Mouse (Mus musculus): ENCODE measurements around the gene Trappc6b. TPM values are rescaled to one million over a fixed set of nuclear protein-coding genes. Genes with fewer than 3 reads are reported as not detected.

Gene Trappc6b
- polyA plus RNA-seq (2015; fragmentation: Nextera tagmentation; extraction: Ambion mirVana), result 89.1 and 95.8 TPM in 2 replicates

DNA sequence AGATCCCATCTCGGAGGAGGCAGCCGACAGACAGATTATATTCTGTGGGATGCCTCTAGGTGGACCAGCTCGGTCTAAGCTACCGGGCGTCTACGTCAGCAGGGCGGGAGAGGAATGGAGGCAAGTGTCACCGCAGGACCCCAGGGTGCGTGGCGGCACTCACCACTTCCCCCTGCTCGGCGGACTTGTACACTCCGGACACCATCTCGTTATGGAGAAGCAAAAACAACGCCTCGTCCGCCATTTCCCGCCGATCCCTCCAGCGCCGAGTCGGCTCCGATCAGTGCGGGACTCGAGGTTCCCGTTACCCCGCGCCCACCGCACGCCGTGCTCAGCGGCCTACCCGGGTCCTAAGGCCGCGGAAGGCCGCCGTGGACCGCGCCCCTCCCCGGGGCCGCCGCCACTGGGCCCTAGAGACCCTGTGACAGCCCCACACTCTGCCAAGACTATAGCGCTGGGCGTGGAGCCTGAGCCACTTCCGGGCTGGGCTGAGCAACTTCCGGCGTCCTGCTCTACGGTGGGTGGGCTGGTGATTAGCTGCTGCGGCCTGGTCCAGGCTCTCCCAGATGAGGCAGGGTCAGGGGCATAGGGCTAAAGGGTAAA, at the start of gene Trappc6b:
Gene Trappc6b (minus strand): TSS at position 480 of the 603 bp plus-strand sequence.
- H3K9ac ChIP-seq, result peak within 1 kb of the TSS; percentile 90
- under 1% methylated on average over 49 of the region's 49 CpGs for WGBS
- peaks cover 15% of the 10 kb centered on the region for H3K4me1 ChIP-seq
- peak within 1 kb of the TSS; percentile 94 for H3K27ac ChIP-seq
- H3K36me3 ChIP-seq, result peaks cover 25% of the 10 kb centered on the region
- peak; percentile 91 for ATAC-seq (ENCODE audit: insufficient number of reproducible peaks, insufficient read depth, low FRiP score, low TSS enrichment, low read depth)
- peak within 1 kb of the TSS; percentile 77 for H3K4me2 ChIP-seq
- no peaks in the 10 kb centered on the region for H3K27me3 ChIP-seq
- no peaks in the 10 kb centered on the region for H3K9me3 ChIP-seq
- peak within 1 kb of the TSS; percentile 74 for H3K4me3 ChIP-seq

- 89% methylated on average over 4 of the region's 4 CpGs for WGBS
- Histone ChIP-seq H3K36me3 (no peaks in the 10 kb centered on the region), H3K4me3 (no peak overlapping the region), H3K27me3 (no peaks in the 10 kb centered on the region), H3K4me1 (no peaks in the 10 kb centered on the region), H3K4me2 (no peak overlapping the region), H3K27ac (no peak overlapping the region), H3K9ac (no peak overlapping the region), H3K9me3 (no peaks in the 10 kb centered on the region)
- no peak for ATAC-seq (ENCODE audit: insufficient number of reproducible peaks, insufficient read depth, low FRiP score, low TSS enrichment, low read depth)
These were observed 46.7 kb upstream of the Trappc6b start for GRCm38 (mm10) chr12:59107926-59108325.

GRCm38 (mm10) chr12:59106491-59106890, 45.2 kb upstream of the Trappc6b start:
- Histone ChIP-seq H3K9me3 (no peaks in the 10 kb centered on the region), H3K27ac (no peak overlapping the region), H3K4me3 (no peak overlapping the region), H3K4me2 (no peak overlapping the region), H3K27me3 (no peaks in the 10 kb centered on the region), H3K4me1 (no peaks in the 10 kb centered on the region), H3K36me3 (no peaks in the 10 kb centered on the region), H3K9ac (no peak overlapping the region)
- WGBS, result 85% methylated on average over 5 of the region's 5 CpGs
- no peak for ATAC-seq (ENCODE audit: insufficient number of reproducible peaks, insufficient read depth, low FRiP score, low TSS enrichment, low read depth)

- Histone ChIP-seq H3K27ac (no peak overlapping the region), H3K4me2 (no peak overlapping the region), H3K4me1 (no peaks in the 10 kb centered on the region), H3K9ac (no peak overlapping the region), H3K4me3 (no peak overlapping the region), H3K27me3 (no peaks in the 10 kb centered on the region), H3K9me3 (no peaks in the 10 kb centered on the region), H3K36me3 (no peaks in the 10 kb centered on the region)
- WGBS, result 81% methylated on average over 6 of the region's 6 CpGs
- ATAC-seq (ENCODE audit: insufficient number of reproducible peaks, insufficient read depth, low FRiP score, low TSS enrichment, low read depth), result no peak
These were observed 44.6 kb upstream of the Trappc6b start for GRCm38 (mm10) chr12:59105914-59106313.

DNA sequence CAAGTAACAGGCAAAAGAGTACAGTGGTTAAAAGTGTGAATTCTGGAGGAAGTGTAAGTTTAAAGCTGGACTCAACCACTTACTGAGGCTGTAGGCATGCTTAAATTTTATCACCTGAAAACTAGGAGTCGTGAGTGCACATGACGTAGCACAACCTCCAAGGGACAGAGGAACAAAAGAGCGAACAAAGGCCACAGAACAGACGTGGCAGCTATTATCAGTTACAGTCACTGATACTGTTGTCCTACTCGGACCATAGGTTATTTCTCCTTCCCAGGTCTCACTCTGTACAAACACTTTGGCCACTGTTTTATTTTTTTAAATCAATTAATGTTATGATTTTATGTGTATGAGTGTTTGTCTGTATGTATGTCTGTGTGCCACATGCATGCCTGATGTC, 43.5 kb upstream of the Trappc6b start:
- Histone ChIP-seq H3K4me2 (no peak overlapping the region), H3K9me3 (no peaks in the 10 kb centered on the region), H3K9ac (no peak overlapping the region), H3K27me3 (no peaks in the 10 kb centered on the region), H3K4me1 (no peaks in the 10 kb centered on the region), H3K27ac (no peak overlapping the region), H3K4me3 (no peak overlapping the region), H3K36me3 (no peaks in the 10 kb centered on the region)
- WGBS, result 78% methylated on average over 5 of the region's 5 CpGs
- no peak for ATAC-seq (ENCODE audit: insufficient number of reproducible peaks, insufficient read depth, low FRiP score, low TSS enrichment, low read depth)

GRCm38 (mm10) chr12:59095104-59096025, 34.1 kb upstream of the Trappc6b start, which contains the start of gene Mia2:
Mia2 (plus strand) TSS chr12:59095799.
- WGBS, result 81% methylated on average over 19 of the region's 19 CpGs

DNA sequence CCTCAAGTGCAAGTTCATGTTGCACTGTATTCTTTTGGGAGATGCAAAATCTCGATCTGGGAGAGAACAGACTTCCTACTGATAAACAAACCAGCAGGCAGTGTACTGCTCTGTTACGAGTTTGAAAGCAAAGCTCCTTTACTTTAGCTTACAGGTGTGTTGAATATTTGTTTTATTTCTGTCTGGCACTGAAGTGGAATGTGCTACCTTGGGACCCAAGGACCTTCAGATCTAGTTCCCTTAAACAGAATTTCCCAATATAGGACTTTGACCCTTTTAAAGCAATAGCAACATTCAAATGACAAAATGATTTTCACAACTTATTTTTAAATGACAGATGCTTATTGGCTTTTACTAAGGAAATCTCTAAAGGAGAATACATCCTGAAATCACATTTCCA, 32.3 kb upstream of the Trappc6b start:
- no peak overlapping the region for H3K4me2 ChIP-seq
- H3K27me3 ChIP-seq, result no peaks in the 10 kb centered on the region
- 48% methylated on average over 2 of the region's 2 CpGs for WGBS
- no peak for ATAC-seq (ENCODE audit: insufficient number of reproducible peaks, insufficient read depth, low FRiP score, low TSS enrichment, low read depth)
- no peaks in the 10 kb centered on the region for H3K36me3 ChIP-seq
- H3K4me1 ChIP-seq, result no peaks in the 10 kb centered on the region
- H3K9ac ChIP-seq, result no peak overlapping the region
- no peak overlapping the region for H3K27ac ChIP-seq
- no peaks in the 10 kb centered on the region for H3K9me3 ChIP-seq
- H3K4me3 ChIP-seq, result no peak overlapping the region

More at GRCm38 (mm10) chr12:59095104-59096025, 34.1 kb upstream of the Trappc6b start, which contains the start of gene Mia2:
- Histone ChIP-seq H3K9ac (no peak within 1 kb of the TSS), H3K4me3 (no peak within 1 kb of the TSS), H3K4me2 (no peak within 1 kb of the TSS), H3K4me1 (no peaks in the 10 kb centered on the region), H3K9me3 (no peaks in the 10 kb centered on the region), H3K27ac (no peak within 1 kb of the TSS), H3K36me3 (no peaks in the 10 kb centered on the region), H3K27me3 (no peaks in the 10 kb centered on the region)
- ATAC-seq (ENCODE audit: insufficient number of reproducible peaks, insufficient read depth, low FRiP score, low TSS enrichment, low read depth), result no peak

GRCm38 (mm10) chr12:59086171-59086570, 24.9 kb upstream of the Trappc6b start:
- no peak overlapping the region for H3K4me3 ChIP-seq
- H3K9ac ChIP-seq, result no peak overlapping the region
- H3K4me1 ChIP-seq, result no peaks in the 10 kb centered on the region
- ATAC-seq (ENCODE audit: insufficient number of reproducible peaks, insufficient read depth, low FRiP score, low TSS enrichment, low read depth), result no peak
- H3K4me2 ChIP-seq, result no peak overlapping the region
- no peaks in the 10 kb centered on the region for H3K9me3 ChIP-seq
- H3K27me3 ChIP-seq, result no peaks in the 10 kb centered on the region
- 84% methylated on average over 5 of the region's 5 CpGs for WGBS
- no peaks in the 10 kb centered on the region for H3K36me3 ChIP-seq
- H3K27ac ChIP-seq, result no peak overlapping the region

DNA sequence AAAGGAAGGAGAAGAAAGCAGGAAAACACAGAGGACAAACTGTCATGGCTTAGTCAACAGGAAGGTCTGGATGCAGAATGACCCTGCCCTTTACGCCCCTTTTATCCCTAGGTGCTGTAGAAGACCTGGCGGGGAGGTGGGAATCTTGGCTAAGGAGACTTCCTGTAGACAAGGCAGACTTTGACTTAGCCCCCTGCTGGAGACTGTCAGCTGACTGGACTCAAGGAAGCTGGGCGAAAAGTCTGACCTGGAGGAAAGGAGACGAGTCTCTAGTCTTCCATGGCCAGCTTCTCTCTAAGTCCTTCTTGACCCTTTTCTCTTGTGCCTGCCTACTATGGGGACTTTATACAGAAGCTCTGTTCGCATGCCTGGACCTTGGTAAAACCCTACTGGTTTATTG, 23.2 kb upstream of the Trappc6b start:
- no peak overlapping the region for H3K4me3 ChIP-seq
- no peaks in the 10 kb centered on the region for H3K9me3 ChIP-seq
- WGBS, result 75% methylated on average over 5 of the region's 5 CpGs
- H3K4me2 ChIP-seq, result no peak overlapping the region
- no peak overlapping the region for H3K9ac ChIP-seq
- no peaks in the 10 kb centered on the region for H3K36me3 ChIP-seq
- ATAC-seq (ENCODE audit: insufficient number of reproducible peaks, insufficient read depth, low FRiP score, low TSS enrichment, low read depth), result no peak
- H3K27me3 ChIP-seq, result no peaks in the 10 kb centered on the region
- no peaks in the 10 kb centered on the region for H3K4me1 ChIP-seq
- no peak overlapping the region for H3K27ac ChIP-seq

- Histone ChIP-seq H3K36me3 (no peaks in the 10 kb centered on the region; the same call in 1 of the 2 replicates), H3K9ac (no peak overlapping the region), H3K4me3 (no peak overlapping the region), H3K9me3 (no peaks in the 10 kb centered on the region), H3K4me2 (no peak overlapping the region), H3K27ac (no peak overlapping the region), H3K4me1 (no peaks in the 10 kb centered on the region), H3K27me3 (no peaks in the 10 kb centered on the region)
- WGBS, result 86% methylated on average over 4 of the region's 4 CpGs
- no peak for ATAC-seq (ENCODE audit: insufficient number of reproducible peaks, insufficient read depth, low FRiP score, low TSS enrichment, low read depth)
These were observed 19.2 kb upstream of the Trappc6b start for GRCm38 (mm10) chr12:59080461-59080860.

DNA sequence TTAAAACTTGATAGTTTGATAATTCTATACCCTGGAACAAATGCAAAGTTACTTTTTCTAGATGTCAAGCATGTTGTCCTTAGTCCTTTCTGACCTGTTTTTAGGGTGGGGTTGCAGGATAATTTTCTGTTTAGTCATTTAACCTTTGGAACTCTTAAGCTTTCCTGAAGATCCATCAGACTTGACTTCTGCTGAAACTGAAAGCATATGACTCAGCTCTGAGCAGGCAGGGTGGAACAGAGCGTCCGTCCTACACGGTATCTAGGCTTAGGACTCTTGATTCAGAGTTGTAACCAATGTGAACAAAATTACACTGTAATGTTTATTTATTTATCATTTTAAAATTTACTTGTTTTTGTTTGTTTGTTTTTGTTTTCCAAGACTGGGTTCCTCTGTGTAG, 16.6 kb upstream of the Trappc6b start:
- Histone ChIP-seq H3K4me2 (no peak overlapping the region), H3K36me3 (peaks cover 12% of the 10 kb centered on the region), H3K9me3 (no peaks in the 10 kb centered on the region), H3K27ac (no peak overlapping the region), H3K9ac (no peak overlapping the region), H3K4me1 (no peaks in the 10 kb centered on the region), H3K4me3 (no peak overlapping the region), H3K27me3 (no peaks in the 10 kb centered on the region)
- WGBS, result 92% methylated on average over 3 of the region's 3 CpGs
- ATAC-seq (ENCODE audit: insufficient number of reproducible peaks, insufficient read depth, low FRiP score, low TSS enrichment, low read depth), result no peak

DNA sequence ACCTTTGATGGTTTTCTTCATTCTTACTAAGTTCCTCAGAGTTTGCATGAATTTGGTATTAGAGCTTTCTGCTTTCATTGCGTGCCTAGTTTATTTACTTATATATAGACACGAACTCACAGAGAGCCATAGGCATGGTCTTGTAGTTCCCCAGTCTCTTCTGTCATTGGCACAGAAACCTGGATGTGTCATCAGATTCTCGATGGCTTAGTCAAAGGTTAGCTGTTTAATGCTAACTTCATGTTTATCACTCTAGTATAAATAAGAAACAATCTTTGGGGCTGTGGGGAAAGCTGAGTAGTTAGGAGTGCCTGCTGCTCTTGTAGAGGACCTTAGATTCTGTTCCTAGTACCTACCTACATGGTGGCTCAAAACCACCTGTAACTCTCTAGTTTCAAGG, 15.7 kb upstream of the Trappc6b start:
- Histone ChIP-seq H3K27me3 (no peaks in the 10 kb centered on the region), H3K9ac (no peak overlapping the region), H3K4me2 (no peak overlapping the region), H3K4me3 (no peak overlapping the region), H3K9me3 (no peaks in the 10 kb centered on the region), H3K27ac (no peak overlapping the region), H3K36me3 (peaks cover 19% of the 10 kb centered on the region), H3K4me1 (no peaks in the 10 kb centered on the region)
- no peak for ATAC-seq (ENCODE audit: insufficient number of reproducible peaks, insufficient read depth, low FRiP score, low TSS enrichment, low read depth)
- 91% methylated on average over 3 of the region's 3 CpGs for WGBS
